Mouse (Mus musculus): Measurements from ENCODE around the gene Mpp4.

GRCm38 (mm10) chr1:59101020-59101419 lies 62.2 kb downstream of the Mpp4 start:
- TF ChIP-seq POLR2A (IDR thresholded peaks at IDR 0.05; ENCODE audit: insufficient read length, low read depth) (no peak), USF1 (IDR thresholded peaks at IDR 0.05; ENCODE audit: low read depth) (no peak), SRF (IDR thresholded peaks at IDR 0.05; ENCODE audit: control insufficient read depth, insufficient read length, low read depth) (no peak), REST (IDR thresholded peaks at IDR 0.05; ENCODE audit: insufficient read depth, insufficient read length) (no peak), MAX (IDR thresholded peaks at IDR 0.05; ENCODE audit: low read depth) (no peak), MYOD1 (IDR thresholded peaks at IDR 0.05; ENCODE audit: control insufficient read depth in 1 of 3, insufficient read length in 2 of 3, low read depth in 2 of 3) (no peak)
